Mouse (Mus musculus): Measurements from ENCODE around the gene Csrnp3. TPM values are rescaled to one million over a fixed set of nuclear protein-coding genes. Genes with fewer than 3 reads are reported as not detected.

The Csrnp3 gene
- polyA plus RNA-seq, 2 experiments, result 2.8 to 3.6 TPM

DNA sequence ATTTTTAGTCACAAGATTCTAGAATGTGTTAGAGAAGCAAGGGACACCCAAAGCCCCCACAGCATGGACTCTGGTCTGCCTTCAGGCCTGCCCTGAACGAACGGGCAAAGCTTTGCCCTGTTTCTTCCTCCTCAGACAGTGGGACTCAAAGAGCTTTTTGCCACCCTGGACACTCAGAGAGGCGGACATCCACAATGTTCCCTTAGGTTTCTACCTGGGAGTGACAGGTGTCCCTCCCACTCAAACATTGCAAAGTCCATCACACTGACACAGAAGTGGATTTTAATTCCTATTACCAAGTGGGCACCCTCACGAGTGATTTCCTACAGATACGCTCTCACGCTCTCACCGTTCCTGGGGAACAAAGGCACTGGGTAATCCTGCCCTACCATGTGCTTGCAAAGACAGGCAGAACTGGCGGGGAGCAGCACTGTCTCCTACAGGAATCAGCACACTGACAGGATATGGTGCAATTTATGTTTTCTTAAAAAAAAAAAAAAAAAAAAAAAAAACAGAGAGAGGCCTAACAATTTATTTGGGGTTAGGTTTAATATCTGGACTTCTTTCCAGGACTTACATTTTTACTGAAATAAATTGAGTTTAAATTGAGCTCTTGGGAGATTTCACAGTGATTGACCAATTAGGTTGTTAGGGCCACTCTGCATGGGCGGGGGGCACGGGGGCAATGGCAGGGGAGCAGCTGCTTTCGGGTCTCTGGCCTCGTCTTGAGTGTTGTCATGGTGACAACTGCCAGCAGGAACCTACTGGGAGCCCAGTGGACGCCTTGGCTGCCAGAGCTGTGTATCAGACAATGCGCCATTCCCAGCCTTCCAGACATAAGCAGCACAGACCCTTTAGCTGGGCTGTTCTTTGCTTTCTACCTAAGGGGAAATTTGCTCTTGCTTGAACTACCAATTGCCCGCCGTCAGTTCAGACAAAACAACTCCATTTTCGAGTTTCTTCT is 198.2 kb downstream of the Csrnp3 start:
- 68% methylated on average over 17 of the region's 17 CpGs for WGBS
- ATAC-seq (ENCODE audit: low FRiP score, low read depth) (no peak), DNase-seq (ENCODE audit: low spot score) (no peak)
- Histone ChIP-seq H3K36me3 (ENCODE audit: control insufficient read depth, insufficient read depth, low read length) (no peaks in the 10 kb centered on the region), H3K27me3 (ENCODE audit: control insufficient read depth, insufficient read depth, low read length) (no peaks in the 10 kb centered on the region), H3K4me3 (replicated peaks; ENCODE audit: low read length) (no peak overlapping the region), H3K4me1 (ENCODE audit: control insufficient read depth, insufficient read depth, low read length) (0 out of 2 replicates have a peak, but pooled peaks cover 2% of the 10 kb centered on the region), H3K4me2 (replicated peaks; ENCODE audit: low read depth, low read length, severe bottlenecking) (no peak overlapping the region), H3K9me3 (ENCODE audit: control insufficient read depth, low read length) (no peaks in the 10 kb centered on the region), H3K27ac (replicated peaks; ENCODE audit: low read depth, low read length) (no peak overlapping the region), H3K9ac (ENCODE audit: low read depth, low read length, severe bottlenecking) (no peak overlapping the region)
- TF ChIP-seq POLR2A (IDR thresholded peaks at IDR 0.05; ENCODE audit: borderline replicate concordance, extremely low read depth, insufficient read depth, insufficient read length), result no peak

GRCm38 (mm10) chr2:66044405-66045089 is 199.0 kb downstream of the Csrnp3 start:
- 85% methylated on average over 12 of the region's 12 CpGs for WGBS
- Histone ChIP-seq H3K36me3 (ENCODE audit: control insufficient read depth, insufficient read depth, low read length) (no peaks in the 10 kb centered on the region), H3K27ac (replicated peaks; ENCODE audit: low read depth, low read length) (no peak overlapping the region)

GRCm38 (mm10) chr2:66063291-66063690 is 217.7 kb downstream of the Csrnp3 start:
- Histone ChIP-seq H3K36me3 (ENCODE audit: control insufficient read depth, insufficient read depth, low read length) (no peaks in the 10 kb centered on the region), H3K4me1 (ENCODE audit: control insufficient read depth, insufficient read depth, low read length) (no peaks in the 10 kb centered on the region), H3K27ac (replicated peaks; ENCODE audit: low read depth, low read length) (no peak overlapping the region), H3K27me3 (ENCODE audit: control insufficient read depth, insufficient read depth, low read length) (no peaks in the 10 kb centered on the region), H3K9ac (ENCODE audit: low read depth, low read length, severe bottlenecking) (no peak overlapping the region), H3K9me3 (ENCODE audit: control insufficient read depth, low read length) (no peaks in the 10 kb centered on the region), H3K4me2 (replicated peaks; ENCODE audit: low read depth, low read length, severe bottlenecking) (no peak overlapping the region), H3K4me3 (replicated peaks; ENCODE audit: low read length) (no peak overlapping the region)
- DNase-seq (ENCODE audit: low spot score) (no peak), ATAC-seq (ENCODE audit: low FRiP score, low read depth) (no peak)
- 90% methylated on average over 10 of the region's 10 CpGs for WGBS
- TF ChIP-seq POLR2A (IDR thresholded peaks at IDR 0.05; ENCODE audit: borderline replicate concordance, extremely low read depth, insufficient read depth, insufficient read length), result no peak

More at GRCm38 (mm10) chr2:66044405-66045089, 199.0 kb downstream of the Csrnp3 start:
- Histone ChIP-seq H3K27me3 (ENCODE audit: control insufficient read depth, insufficient read depth, low read length) (no peaks in the 10 kb centered on the region), H3K9me3 (ENCODE audit: control insufficient read depth, low read length) (no peaks in the 10 kb centered on the region), H3K4me3 (replicated peaks; ENCODE audit: low read length) (no peak overlapping the region), H3K9ac (ENCODE audit: low read depth, low read length, severe bottlenecking) (no peak overlapping the region), H3K4me1 (ENCODE audit: control insufficient read depth, insufficient read depth, low read length) (0 out of 2 replicates have a peak, but pooled peaks cover 2% of the 10 kb centered on the region), H3K4me2 (replicated peaks; ENCODE audit: low read depth, low read length, severe bottlenecking) (no peak overlapping the region)
- no peak for ATAC-seq (ENCODE audit: low FRiP score, low read depth)
- no peak for DNase-seq (ENCODE audit: low spot score)
- TF ChIP-seq POLR2A (IDR thresholded peaks at IDR 0.05; ENCODE audit: borderline replicate concordance, extremely low read depth, insufficient read depth, insufficient read length), result no peak

DNA sequence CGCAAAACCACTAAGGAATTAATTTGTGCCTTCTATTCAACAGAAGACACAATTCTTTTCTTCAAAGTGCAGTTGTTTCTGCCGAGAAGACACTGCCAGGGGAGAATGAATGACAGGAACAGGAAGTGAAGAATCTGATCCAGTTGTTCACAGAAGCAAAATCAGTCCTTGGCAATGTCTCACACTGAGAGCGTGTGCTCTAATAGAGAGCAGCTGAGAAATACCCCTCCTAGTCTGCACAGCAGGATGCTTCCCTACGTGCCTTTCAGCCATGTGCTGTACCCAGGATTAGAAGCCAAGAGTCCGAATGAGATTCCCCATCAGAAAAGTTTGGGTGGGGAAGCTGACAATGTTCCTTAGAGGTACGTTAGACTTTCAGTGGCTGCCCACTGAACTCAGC is 223.9 kb downstream of the Csrnp3 start:
- ATAC-seq (ENCODE audit: low FRiP score, low read depth) (0 out of 2 replicates have a peak, but pooled peaks have one; percentile 50), DNase-seq (ENCODE audit: low spot score) (peak; percentile 52)
- no peaks in the 10 kb centered on the region for H3K27me3 ChIP-seq (ENCODE audit: control insufficient read depth, insufficient read depth, low read length)
- H3K4me1 ChIP-seq (ENCODE audit: control insufficient read depth, insufficient read depth, low read length), result no peaks in the 10 kb centered on the region
- H3K4me2 ChIP-seq (replicated peaks; ENCODE audit: low read depth, low read length, severe bottlenecking), result no peak overlapping the region
- no peak for TF ChIP-seq POLR2A (IDR thresholded peaks at IDR 0.05; ENCODE audit: borderline replicate concordance, extremely low read depth, insufficient read depth, insufficient read length)
- H3K9me3 ChIP-seq (ENCODE audit: control insufficient read depth, low read length), result no peaks in the 10 kb centered on the region
- H3K9ac ChIP-seq (ENCODE audit: low read depth, low read length, severe bottlenecking), result no peak overlapping the region
- H3K27ac ChIP-seq (replicated peaks; ENCODE audit: low read depth, low read length), result no peak overlapping the region
- WGBS, result 34% methylated on average over 6 of the region's 6 CpGs
- H3K36me3 ChIP-seq (ENCODE audit: control insufficient read depth, insufficient read depth, low read length), result no peaks in the 10 kb centered on the region
- no peak overlapping the region for H3K4me3 ChIP-seq (replicated peaks; ENCODE audit: low read length)

DNA sequence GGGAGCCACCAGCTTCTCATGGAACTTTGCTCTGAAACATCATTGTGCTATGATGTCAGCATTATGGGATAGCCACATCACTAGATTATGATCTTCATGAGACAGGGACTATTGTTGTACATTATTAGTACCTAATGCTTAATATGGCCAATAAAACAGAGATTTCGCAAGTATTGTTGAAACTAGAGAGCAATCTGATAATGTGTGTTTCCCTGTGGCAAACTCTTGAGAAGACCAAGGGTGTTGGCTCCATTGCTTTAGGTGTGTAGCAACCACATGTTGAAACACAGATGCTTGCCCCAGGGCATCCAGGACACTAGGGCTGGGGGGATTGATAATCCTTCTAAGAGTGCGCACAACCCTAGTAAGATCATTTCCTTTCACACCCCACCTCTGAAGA is 235.2 kb downstream of the Csrnp3 start:
- no peaks in the 10 kb centered on the region for H3K9me3 ChIP-seq (ENCODE audit: control insufficient read depth, low read length)
- H3K27ac ChIP-seq (replicated peaks; ENCODE audit: low read depth, low read length), result no peak overlapping the region
- no peaks in the 10 kb centered on the region for H3K27me3 ChIP-seq (ENCODE audit: control insufficient read depth, insufficient read depth, low read length)
- no peaks in the 10 kb centered on the region for H3K36me3 ChIP-seq (ENCODE audit: control insufficient read depth, insufficient read depth, low read length)
- TF ChIP-seq POLR2A (IDR thresholded peaks at IDR 0.05; ENCODE audit: borderline replicate concordance, extremely low read depth, insufficient read depth, insufficient read length), result no peak
- H3K4me1 ChIP-seq (ENCODE audit: control insufficient read depth, insufficient read depth, low read length), result no peaks in the 10 kb centered on the region
- WGBS, result 89% methylated on average over 2 of the region's 2 CpGs
- no peak for DNase-seq (ENCODE audit: low spot score)
- H3K9ac ChIP-seq (ENCODE audit: low read depth, low read length, severe bottlenecking), result no peak overlapping the region
- ATAC-seq (ENCODE audit: low FRiP score, low read depth), result no peak
- H3K4me2 ChIP-seq (replicated peaks; ENCODE audit: low read depth, low read length, severe bottlenecking), result no peak overlapping the region
- no peak overlapping the region for H3K4me3 ChIP-seq (replicated peaks; ENCODE audit: low read length)

Other genes starting within 250 kb of the Csrnp3 start
- gene Scn2a, start 225.0 kb upstream of the Csrnp3 start, polyA plus RNA-seq (2012; rRNA removed), result 2.3 and 3.2 TPM in 2 replicates
- gene Scn2a, start 225.0 kb upstream of the Csrnp3 start, polyA plus RNA-seq (2014; fragmentation: Nextera tagmentation; extraction: Ambion mirVana), result 4.1 and 5.3 TPM in 2 replicates

Data from limb, embryonic 14.5 days (tissue).